Mouse (Mus musculus) layer of hippocampus, adult 9-11 months (tissue): ENCODE data around the gene Phf20.

Experiments
- DNase-seq: peaks from one replicate; pipeline ENCODE4 v3.0.0; 2022

The Phf20 gene

GRCm38 (mm10) chr2:156318491-156318890, 122.2 kb downstream of the Phf20 start:
- no peak for DNase-seq

GRCm38 (mm10) chr2:156321538-156321937, 125.3 kb downstream of the Phf20 start:
- no peak for DNase-seq

- DNase-seq: peak; percentile 71
Observed at GRCm38 (mm10) chr2:156324116-156324588, 127.9 kb downstream of the Phf20 start.

DNA sequence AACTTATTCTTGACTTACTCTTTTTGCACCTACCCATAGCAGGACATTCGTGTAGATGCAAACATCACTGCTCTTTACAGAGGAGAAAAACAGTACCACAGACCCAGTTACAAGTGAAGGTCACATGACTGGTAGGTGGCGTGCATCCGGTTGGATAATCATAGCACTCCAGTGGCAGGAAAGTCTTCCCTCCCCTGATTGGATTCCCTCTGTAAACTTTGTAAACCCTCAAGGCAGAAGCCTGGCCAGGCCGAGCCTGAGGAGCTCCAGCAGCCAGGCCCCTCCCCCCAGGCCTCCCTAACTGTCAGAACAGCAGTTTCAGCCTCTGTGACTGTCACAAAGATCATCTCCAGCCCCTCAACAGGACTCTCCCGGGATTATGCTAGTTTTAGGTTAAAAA, 128.4 kb downstream of the Phf20 start:
- no peak for DNase-seq

- DNase-seq: no peak
Observed at GRCm38 (mm10) chr2:156330681-156331080, 134.4 kb downstream of the Phf20 start.

DNA sequence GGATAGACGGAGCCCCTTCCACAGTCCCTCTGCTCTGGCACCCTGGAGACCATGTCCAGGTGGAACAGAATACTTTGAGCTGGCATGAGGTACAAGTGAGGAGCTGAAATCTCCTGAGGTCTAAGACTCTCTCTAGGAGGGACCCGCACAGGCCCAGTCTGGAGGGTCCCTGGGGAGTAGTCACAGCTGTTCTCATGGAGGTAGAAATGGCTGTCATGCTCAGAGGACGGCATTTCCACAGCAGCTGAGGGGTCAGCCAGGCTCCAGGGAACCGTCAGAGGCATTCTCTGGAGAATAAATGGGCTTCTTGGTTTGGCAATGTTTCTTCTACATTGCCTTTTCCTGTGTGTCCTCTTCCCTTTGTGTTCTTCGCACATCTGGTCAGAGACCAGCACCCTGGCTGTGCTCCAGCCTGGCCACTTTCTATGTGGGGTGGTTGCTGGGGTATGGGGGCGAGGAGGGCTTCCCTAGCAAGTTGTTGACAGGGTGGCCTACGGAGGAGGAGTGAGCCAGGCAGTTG, 135.2 kb downstream of the Phf20 start:
- no peak for DNase-seq

DNA sequence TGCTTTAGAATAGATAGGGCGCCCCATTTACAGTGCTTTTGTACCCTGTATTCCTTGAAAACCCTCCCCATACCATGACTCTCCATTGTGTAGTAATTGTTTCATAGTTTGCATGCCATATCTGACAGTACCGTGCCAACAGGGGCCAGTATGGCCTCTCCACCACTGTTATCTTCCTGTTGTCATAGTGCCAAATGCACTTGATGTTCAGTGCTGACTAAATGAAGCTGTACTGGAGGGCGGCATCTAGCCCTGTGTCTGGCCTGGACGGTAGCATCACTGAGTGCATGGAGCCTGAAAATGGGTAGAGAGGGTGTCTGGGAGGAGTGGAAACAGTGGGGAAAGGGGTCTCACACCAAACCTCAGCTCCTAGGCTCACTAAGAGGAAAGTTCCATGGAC, 143.8 kb downstream of the Phf20 start:
- DNase-seq: no peak

DNA sequence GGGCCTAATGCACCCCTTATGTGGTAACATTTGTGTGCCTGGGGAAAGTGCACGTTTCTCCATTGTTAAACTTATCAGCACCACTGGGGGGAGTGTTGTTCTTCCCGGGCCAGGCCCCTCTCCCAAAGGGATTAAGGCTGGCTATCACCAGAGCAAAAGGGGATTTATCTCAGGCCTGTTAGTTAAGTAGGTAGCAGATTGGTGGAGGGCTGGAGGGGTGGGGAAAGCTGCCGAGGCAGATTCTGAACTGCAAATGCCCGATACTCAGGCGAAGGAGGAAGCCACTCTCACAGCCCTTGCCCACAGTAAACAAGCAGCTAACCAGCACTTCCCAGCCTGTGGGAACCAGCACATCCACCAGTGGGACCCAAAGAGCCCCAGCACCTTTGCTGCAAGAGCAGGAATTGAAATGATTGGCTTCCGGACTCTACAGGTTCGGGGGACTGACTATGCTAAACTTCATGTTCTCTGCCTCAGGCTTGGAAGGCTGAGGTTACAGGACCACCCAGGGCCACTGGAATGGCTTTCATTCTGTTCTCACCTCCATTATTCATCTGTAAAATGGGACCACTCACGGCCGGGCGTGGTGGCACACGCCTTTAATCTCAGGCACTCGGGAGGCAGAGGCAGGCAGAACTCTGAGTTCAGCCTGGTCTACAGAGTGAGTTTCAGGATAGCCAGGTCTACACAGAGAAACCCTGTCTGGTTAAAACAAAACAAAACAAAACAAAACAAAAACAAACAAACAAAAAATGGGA, 148.7 kb downstream of the Phf20 start:
- no peak for DNase-seq

DNA sequence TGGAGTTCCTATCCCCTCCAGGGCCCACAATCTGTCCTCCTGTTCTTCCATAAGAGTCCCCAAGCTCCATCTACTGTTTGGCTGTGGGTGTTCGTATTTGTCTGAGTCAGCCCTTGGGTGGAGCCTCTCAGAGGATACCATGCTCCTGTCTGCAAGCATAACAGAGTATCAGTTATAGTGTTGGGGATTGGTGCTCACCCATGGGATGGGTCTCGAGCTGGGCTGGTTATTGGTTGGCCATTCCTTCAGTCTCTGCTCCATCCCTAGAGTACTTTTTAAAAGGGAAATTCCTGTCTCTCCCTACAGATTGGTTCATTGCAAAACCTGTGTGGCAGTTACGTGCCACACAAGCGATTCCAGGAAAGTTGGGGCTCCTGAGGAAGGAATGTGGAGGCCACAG, 152.5 kb downstream of the Phf20 start:
- DNase-seq: no peak

DNA sequence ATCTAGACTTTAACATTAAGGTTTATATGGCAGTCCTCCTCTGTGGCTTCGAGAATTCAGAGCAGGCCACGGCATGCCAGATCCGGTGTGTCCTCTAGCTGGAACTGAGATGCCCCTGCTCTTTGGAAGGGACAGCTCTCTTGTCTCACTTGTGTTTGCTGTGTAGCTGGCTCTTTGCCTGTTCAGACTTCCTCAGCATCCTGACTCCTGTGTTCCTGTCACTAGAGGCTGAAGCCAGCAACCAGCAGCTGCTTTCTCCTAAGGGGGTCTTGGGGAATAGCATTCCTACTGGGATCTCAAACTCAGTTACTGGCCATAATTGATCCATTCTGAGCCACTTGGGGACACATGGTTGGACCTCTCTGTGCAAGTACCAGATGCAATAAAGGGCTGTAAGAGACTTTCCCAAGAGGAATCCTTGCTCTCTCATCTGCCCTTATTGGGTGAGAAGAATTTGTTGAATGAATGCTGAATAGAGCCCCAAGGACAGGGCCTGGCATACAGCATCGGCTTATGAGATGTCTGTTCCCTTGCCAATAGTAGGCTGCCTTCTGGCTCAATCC, 153.1 kb downstream of the Phf20 start:
- DNase-seq: no peak

- no peak for DNase-seq
Observed at GRCm38 (mm10) chr2:156351243-156351642, 155.0 kb downstream of the Phf20 start.

DNA sequence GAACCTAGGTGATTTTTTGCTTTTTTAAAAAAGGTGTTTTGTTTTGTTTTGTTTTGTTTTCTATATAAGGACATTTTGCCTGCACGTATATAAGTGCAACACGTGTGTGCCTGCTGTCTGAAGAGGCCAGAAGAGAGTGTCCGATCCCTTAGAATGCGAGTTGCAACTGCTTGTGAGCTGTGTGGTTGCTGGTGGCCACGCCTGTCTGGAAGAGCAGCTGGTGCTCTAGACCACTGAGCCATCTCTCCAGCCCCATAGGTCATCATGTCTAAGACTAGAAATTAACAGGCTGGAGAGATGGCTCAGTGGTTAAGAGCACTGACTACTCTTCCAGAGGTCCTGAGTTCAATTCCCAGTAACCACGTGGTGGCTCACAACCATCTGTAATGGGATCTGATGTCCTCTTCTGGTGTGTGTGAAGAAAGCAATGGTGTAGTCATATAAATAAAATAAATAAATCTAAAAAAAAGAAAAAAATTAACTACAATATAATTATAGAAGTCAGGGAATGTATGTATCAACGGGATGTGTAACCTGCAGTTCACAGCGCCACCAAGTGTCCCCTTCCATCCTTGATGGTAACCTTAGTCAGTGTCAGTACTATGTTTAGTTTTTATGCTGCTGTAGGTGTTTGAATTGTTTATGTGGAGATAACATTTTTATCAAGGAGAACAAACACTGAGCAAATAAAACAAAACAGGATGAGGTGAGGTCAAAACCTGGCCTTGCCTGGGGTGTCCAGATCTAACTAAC, 156.3 kb downstream of the Phf20 start:
- no peak for DNase-seq

DNA sequence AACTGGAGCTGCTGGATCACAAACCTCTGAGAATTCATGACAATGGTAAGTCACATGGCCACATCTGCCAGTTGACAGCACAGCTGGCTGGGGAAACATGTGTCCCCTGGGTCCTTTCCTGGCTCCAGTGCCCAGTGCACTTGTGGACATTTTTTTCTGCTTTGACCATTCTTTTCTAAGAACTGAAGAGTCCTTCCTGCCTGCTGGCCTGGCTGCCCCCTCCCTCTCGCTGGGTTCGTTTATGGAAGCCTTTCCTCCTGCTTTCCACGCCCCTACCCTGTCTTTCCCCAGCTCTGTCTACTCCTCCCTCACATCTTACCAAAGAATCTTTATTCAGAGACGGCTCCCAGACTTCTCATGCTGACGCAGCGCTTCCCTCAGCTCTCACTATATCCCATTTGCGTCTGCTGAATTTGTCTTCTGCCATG, 157.0 kb downstream of the Phf20 start:
- DNase-seq: peak; percentile 17

DNA sequence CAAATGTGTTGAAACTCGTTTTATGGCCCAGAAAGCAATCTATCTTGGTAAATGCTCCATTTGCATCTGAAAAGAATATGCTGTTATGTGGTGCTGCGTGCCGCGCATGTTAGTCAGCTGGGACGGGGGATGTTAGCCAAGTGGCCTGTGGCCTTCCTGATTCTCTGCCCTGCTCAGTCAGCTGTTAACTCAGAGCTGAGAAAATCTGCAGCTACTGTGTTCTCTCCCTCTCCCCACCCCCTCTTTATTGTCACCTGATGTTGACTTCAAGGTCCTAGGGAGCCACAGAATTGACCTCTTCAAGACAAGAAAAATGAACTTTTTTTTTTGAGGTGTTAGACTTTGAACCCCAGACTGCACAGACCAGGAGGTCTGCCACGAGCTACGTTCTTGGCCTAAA, 159.8 kb downstream of the Phf20 start:
- peak; percentile 51 for DNase-seq
